Mouse (Mus musculus) liver, embryonic 12.5 days (tissue): Measurements from ENCODE around the gene Elp5. TPM values are rescaled to one million over a fixed set of nuclear protein-coding genes. Genes with fewer than 3 reads are reported as not detected.
"Not testable (repeated sequence)": the region's sequence is repeated elsewhere in the genome, so short reads cannot be mapped to it uniquely, and the experiment has no call there.

Experiments
- ATAC-seq: fragments of 200-750 bp; cut with Nextera tagmentation; 2 replicates; pipeline ENCODE4 v1.8.0; 2017; ENCODE audit warnings: moderate number of reproducible peaks, mild to moderate bottlenecking, moderate library complexity
- H3K27ac ChIP-seq: fragments of 300-500 bp; sonication (generic); 2 replicates; pipeline ENCODE4 v1.5.1; 2016; ENCODE audit warnings: mild to moderate bottlenecking
- H3K27me3 ChIP-seq: fragments of 300-500 bp; sonication (generic); replicated peaks from 2 replicates; pipeline ENCODE4 v1.6.1; 2016; ENCODE audit warnings: mild to moderate bottlenecking, moderate library complexity
- H3K36me3 ChIP-seq: fragments of 300-500 bp; sonication (generic); 2 replicates; pipeline ENCODE4 v1.6.1; 2016; ENCODE audit warnings: mild to moderate bottlenecking, moderate library complexity
- H3K4me1 ChIP-seq: fragments of 300-500 bp; sonication (generic); 2 replicates; pipeline ENCODE4 v1.6.1; 2016
- H3K4me2 ChIP-seq: fragments of 300-500 bp; sonication (generic); 2 replicates; pipeline ENCODE4 v1.6.1; 2016; ENCODE audit warnings: mild to moderate bottlenecking, moderate library complexity
- H3K4me3 ChIP-seq: fragments of 300-500 bp; sonication (generic); 2 replicates; pipeline ENCODE4 v1.5.1; 2016; ENCODE audit warnings: mild to moderate bottlenecking, moderate library complexity
- H3K9ac ChIP-seq: fragments of 300-500 bp; sonication (generic); 2 replicates; pipeline ENCODE4 v1.6.1; 2016; ENCODE audit warnings: mild to moderate bottlenecking, moderate library complexity
- H3K9me3 ChIP-seq: fragments of 300-500 bp; sonication (generic); replicated peaks from 2 replicates; pipeline ENCODE4 v1.6.1; 2016; ENCODE audit warnings: mild to moderate bottlenecking, moderate library complexity
- WGBS: fragments of 180-500 bp; shearing (Covaris S2); methylation state at CpG from one replicate; pipeline ENCODE4 v1.1.7; 2016; ENCODE audit not compliant: insufficient replicate concordance; 5-methylcytosine and 5-hydroxymethylcytosine counted together
- polyA plus RNA-seq: library from polyadenylated mRNA; unstranded; fragments of >200 nt; fragmentation: Nextera tagmentation; extraction: Ambion mirVana; gene quantifications from 2 replicates; pipeline ENCODE4 v1.2.1, GENCODE M21; 2016

The Elp5 gene
- polyA plus RNA-seq, 1 experiment from 2014 or later, result 91.8 TPM

DNA sequence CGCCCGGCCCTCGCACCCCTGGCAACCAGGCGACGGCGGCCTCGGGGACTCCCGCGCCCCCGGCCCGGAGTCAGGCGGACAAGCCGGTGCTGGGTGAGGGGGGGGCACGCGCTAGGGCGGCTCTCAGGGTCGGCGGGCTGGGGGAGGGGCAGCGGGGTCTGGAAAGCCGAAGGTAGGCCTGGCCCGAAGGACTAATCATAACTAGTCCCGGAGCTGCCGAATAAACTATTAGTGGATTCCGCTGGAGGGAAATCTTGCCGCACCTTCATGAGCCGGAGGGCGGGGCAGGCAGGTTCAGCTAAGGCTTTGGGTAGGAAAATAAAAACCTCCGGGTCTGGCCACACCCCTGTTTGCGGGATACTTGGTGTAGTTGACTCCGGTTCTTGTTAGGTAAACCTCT is 46.2 kb downstream of the Elp5 start:
- Histone ChIP-seq H3K27me3 (peaks cover 68% of the 10 kb centered on the region), H3K9ac (peak overlapping the region; percentile 61), H3K4me3 (peak overlapping the region; percentile 56), H3K36me3 (no peaks in the 10 kb centered on the region), H3K9me3 (no peaks in the 10 kb centered on the region), H3K4me1 (peaks cover 38% of the 10 kb centered on the region), H3K27ac (no peak overlapping the region), H3K4me2 (peak overlapping the region; percentile 91)
- 6% methylated on average over 30 of the region's 30 CpGs for WGBS
- ATAC-seq, result no peak

DNA sequence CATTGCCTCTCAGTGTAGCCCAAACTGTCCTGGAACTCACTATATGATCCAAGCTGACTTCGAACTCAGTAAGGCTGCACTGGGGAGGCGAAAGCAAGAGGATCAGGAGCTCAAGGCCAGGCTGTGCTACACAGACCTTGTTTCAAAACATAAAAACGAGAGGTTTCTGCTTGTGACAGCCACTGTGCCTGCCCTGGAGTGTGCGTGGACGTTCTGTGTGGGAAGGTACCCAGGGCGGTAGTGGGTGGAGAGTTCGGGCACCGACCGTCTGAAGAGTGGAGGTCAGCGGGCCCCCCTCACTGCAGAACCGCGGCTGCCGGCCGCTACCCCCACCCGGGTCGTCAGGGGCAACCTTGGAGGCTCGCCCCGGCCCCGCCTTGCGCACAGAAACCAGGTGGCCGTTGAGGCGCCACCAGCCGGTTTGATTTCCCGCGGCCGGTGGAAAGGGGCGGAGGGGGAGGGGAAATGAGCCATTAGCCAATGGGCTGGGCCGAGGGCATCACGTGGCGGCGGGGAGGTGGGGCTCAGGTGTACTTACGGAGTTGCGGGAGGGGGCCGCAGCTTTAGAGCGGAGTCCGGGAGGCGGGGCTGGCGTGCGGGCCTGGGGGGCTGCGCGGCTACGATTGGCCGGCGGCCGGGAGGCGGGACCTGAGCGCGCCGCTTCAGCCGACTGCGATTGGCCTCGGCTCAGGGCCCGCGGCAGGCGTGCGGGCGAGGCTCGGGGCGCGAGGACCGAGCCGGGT is 47.0 kb downstream of the Elp5 start, which contains the start of gene Ybx2:
Ybx2 (plus strand) TSS at position 660 of the 743 bp plus-strand sequence.
- no peaks in the 10 kb centered on the region for H3K9me3 ChIP-seq
- 1% methylated on average over 62 of the region's 62 CpGs for WGBS
- no peak within 1 kb of the TSS for H3K27ac ChIP-seq
- H3K4me2 ChIP-seq, result peak within 1 kb of the TSS; percentile 91
- H3K4me3 ChIP-seq, result peak within 1 kb of the TSS; percentile 56
- peaks cover 61% of the 10 kb centered on the region for H3K27me3 ChIP-seq
- peak; percentile 79 for ATAC-seq
- H3K9ac ChIP-seq, result peak within 1 kb of the TSS; percentile 61
- H3K4me1 ChIP-seq, result peaks cover 38% of the 10 kb centered on the region
- H3K36me3 ChIP-seq, result no peaks in the 10 kb centered on the region

DNA sequence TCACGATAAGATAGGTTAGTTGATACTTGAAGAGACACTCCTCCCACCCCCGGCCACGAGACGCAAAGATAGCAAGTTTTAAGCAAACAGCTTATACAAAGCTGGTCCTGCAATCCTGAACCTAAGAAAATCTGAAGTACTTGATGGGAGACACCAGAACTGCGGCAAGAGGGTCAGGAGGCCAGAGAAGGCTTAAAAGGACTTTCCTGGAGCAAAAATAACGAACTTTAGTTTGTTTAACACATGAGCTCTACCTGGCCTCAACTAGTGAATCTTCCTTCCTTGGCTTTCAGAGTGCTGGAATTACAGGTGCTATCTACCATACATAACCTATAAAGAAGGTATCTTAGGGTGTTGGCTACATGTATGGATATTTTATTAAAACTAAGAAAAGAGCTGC is 47.6 kb downstream of the Elp5 start:
- no peak for ATAC-seq
- Histone ChIP-seq H3K36me3 (no peaks in the 10 kb centered on the region), H3K9me3 (no peaks in the 10 kb centered on the region), H3K9ac (no peak overlapping the region; the same call in 1 of the 2 replicates), H3K27ac (no peak overlapping the region), H3K4me3 (peak overlapping the region; percentile 56), H3K4me1 (peaks cover 43% of the 10 kb centered on the region), H3K27me3 (peaks cover 55% of the 10 kb centered on the region), H3K4me2 (peak overlapping the region; percentile 91)
- WGBS, result 19% methylated on average over 6 of the region's 6 CpGs

DNA sequence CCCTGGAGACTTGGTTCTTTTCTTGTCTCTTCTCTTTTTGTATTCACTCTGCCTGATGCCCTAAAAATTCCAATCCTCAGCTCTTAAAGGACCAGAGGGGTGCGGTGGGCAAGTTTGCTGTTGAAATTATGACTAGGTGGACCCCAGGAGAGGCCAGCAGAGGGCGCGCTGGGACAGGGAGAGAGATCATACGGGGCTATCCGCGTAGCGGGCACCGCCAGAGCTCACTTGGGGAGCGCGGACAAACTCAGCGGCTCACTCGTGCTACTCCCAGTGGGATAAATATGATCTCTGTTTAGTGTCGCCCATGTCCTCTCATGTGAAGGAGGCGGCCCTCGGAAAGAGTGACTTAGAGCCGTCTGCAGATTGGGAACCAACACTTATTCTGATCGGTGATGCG is 48.1 kb downstream of the Elp5 start:
- WGBS, result 2% methylated on average over 18 of the region's 18 CpGs
- Histone ChIP-seq H3K9me3 (no peaks in the 10 kb centered on the region), H3K27ac (no peak overlapping the region; the same call in 1 of the 2 replicates), H3K4me2 (peak overlapping the region; percentile 91), H3K4me1 (peaks cover 44% of the 10 kb centered on the region), H3K4me3 (peak overlapping the region; percentile 56), H3K9ac (no peak overlapping the region), H3K27me3 (peaks cover 50% of the 10 kb centered on the region), H3K36me3 (no peaks in the 10 kb centered on the region)
- peak; percentile 59 for ATAC-seq

DNA sequence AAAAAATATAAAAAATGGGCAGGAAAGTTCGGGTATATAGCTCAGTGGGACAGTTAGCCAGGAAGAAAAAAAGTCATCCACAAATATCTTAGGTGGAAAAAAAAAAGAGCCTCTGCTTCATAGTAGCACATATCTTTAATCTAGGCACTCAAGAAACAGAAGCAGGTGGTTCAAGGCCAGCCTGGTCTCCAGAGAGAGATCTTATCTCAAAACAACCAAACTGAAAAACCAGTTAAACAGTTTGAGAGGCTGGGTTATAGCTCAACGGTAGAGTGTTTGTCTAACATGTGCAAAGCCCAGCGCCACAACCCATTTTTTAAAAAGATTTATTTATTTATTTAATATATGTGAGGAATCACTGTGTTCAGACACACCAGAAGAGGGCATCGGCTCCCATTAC is 49.3 kb downstream of the Elp5 start:
- Histone ChIP-seq H3K36me3 (no peaks in the 10 kb centered on the region), H3K4me3 (no peak overlapping the region), H3K9ac (no peak overlapping the region), H3K27ac (no peak overlapping the region), H3K4me2 (no peak overlapping the region), H3K9me3 (no peaks in the 10 kb centered on the region), H3K27me3 (peaks cover 39% of the 10 kb centered on the region), H3K4me1 (peaks cover 44% of the 10 kb centered on the region)
- ATAC-seq, result no peak
- WGBS, result 51% methylated on average over 4 of the region's 4 CpGs

DNA sequence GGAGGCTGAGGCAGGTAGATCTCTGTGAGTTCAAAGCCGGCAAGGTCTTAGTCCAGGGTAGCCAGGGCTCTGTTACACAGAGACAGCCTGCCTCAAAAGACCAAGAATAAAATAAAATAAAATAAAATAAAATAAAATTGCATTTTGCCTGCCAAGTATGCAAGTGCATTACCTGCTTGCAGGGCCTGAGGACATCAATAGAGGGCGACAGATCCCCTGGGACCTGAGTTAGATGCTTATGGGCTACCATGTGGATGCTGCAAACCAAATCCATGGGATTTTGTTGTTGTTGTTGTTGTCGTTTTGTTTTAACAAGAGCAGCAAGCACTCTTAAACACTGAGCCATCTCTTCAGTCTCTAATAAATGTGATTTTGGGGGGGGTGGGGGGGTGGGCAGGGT is 50.1 kb downstream of the Elp5 start:
- Histone ChIP-seq H3K27ac (no peak overlapping the region), H3K27me3 (peaks cover 31% of the 10 kb centered on the region), H3K36me3 (no peaks in the 10 kb centered on the region), H3K4me3 (no peak overlapping the region), H3K9me3 (no peaks in the 10 kb centered on the region), H3K4me1 (peaks cover 41% of the 10 kb centered on the region), H3K9ac (no peak overlapping the region), H3K4me2 (no peak overlapping the region)
- ATAC-seq, result no peak
- 29% methylated on average over 3 of the region's 3 CpGs for WGBS

DNA sequence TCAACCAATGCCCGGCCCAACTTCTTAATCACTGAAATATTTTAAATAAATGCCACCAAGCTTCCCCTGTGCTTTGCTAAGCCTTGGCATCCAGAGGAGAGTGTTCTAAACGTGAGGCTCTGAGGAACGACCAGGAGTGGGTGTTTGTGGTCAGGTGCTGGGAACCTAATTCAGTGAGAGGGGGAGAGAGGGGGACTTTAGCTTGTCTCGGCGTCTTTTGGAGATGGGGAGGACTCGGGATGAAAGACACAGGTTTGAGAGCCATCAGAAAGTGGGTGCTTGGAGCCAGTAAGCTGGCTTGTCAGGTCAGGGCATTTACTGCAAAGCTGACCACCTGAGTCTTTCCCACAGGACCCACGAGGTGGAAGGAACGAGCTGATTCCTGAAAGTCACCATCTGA is 50.5 kb downstream of the Elp5 start:
- Histone ChIP-seq H3K36me3 (no peaks in the 10 kb centered on the region), H3K27ac (no peak overlapping the region), H3K9ac (no peak overlapping the region), H3K27me3 (peaks cover 26% of the 10 kb centered on the region), H3K4me2 (no peak overlapping the region), H3K4me1 (peaks cover 36% of the 10 kb centered on the region), H3K4me3 (no peak overlapping the region), H3K9me3 (no peaks in the 10 kb centered on the region)
- no peak for ATAC-seq
- 54% methylated on average over 8 of the region's 8 CpGs for WGBS

DNA sequence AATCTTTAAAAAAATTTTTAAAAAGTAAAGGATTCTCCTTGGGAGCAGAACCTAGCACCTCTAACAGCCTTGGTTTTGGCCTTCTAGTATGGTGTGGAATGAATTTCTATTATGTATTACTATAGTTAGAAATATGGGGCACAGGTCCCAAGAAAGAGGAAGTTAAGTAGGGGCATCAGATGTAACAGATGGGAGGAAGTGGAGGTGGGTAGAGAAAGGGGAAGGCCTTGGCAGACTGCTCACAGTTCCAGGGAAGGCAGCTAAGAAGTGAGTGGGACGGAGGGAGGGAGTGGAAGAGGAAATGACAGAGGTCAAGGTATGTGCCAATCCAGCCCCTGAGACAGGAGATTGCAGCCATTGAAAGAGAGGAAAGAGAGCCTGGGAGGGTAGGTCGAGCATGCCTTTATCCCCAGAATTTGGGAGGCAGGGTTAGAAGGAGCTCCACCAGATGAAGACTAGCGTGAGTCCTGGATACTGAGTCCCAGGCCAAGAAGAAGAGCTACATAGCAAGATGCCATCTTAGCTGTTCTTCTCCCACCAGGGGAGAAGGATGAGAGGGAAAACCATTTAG is 51.3 kb downstream of the Elp5 start:
- WGBS, result 41% methylated on average over 3 of the region's 3 CpGs
- H3K4me2 ChIP-seq, result no peak overlapping the region
- no peak for ATAC-seq
- H3K27ac ChIP-seq, result 0 out of 2 replicates have a peak overlapping the region, but pooled peaks have one; percentile 47
- peaks cover 30% of the 10 kb centered on the region for H3K4me1 ChIP-seq
- no peak overlapping the region for H3K9ac ChIP-seq
- no peak overlapping the region for H3K4me3 ChIP-seq
- H3K27me3 ChIP-seq, result peaks cover 19% of the 10 kb centered on the region
- no peaks in the 10 kb centered on the region for H3K9me3 ChIP-seq
- H3K36me3 ChIP-seq, result no peaks in the 10 kb centered on the region

DNA sequence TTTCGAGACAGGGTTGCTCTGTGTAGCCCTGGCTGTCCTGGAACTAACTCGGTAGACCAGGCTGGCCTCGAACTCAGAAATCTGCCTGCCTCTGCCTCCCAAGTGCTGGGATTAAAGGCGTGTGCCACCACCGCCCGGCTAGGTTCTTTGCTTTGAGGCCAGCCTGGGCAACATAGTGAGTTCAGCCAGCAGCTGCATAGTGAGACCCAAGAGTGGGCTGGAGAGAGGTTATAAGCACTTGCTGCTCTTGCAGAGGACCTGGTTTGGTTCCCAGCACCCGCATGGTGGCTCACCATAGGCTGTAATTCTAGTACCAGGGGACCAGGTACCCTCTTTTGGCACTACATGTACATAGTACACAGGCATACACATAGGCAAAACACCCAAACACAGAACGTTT is 52.1 kb downstream of the Elp5 start:
- not testable (repeated sequence) for H3K4me3 ChIP-seq, H3K27me3 ChIP-seq, H3K36me3 ChIP-seq, H3K9ac ChIP-seq, ATAC-seq, H3K27ac ChIP-seq, H3K4me2 ChIP-seq, H3K9me3 ChIP-seq
- 76% methylated on average over 8 of the region's 8 CpGs for WGBS
- peaks cover 21% of the 10 kb centered on the region for H3K4me1 ChIP-seq

DNA sequence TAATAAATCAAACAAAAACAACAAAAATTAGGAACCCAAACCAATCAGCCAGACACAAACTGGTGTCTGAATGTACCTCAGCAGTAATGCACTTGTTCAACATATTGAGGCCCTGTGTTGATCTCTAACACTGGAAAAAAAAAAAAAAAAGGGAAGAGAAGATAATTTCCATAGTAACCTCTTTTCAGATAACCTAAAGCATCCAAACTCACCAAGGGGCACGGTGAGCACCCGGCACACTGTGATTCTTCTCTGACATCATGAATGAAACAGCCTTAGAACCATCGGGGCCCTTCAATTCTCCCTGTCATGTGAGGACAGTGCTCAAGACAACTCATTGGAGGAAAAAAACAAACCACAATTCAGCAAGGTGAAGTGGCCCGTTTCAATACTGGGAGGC is 52.6 kb downstream of the Elp5 start:
- Histone ChIP-seq H3K4me2 (no peak overlapping the region), H3K4me1 (peaks cover 16% of the 10 kb centered on the region), H3K9me3 (no peaks in the 10 kb centered on the region), H3K36me3 (no peaks in the 10 kb centered on the region), H3K27me3 (peaks cover 5% of the 10 kb centered on the region), H3K9ac (no peak overlapping the region), H3K27ac (no peak overlapping the region), H3K4me3 (no peak overlapping the region)
- ATAC-seq, result no peak
- 32% methylated on average over 4 of the region's 4 CpGs for WGBS

DNA sequence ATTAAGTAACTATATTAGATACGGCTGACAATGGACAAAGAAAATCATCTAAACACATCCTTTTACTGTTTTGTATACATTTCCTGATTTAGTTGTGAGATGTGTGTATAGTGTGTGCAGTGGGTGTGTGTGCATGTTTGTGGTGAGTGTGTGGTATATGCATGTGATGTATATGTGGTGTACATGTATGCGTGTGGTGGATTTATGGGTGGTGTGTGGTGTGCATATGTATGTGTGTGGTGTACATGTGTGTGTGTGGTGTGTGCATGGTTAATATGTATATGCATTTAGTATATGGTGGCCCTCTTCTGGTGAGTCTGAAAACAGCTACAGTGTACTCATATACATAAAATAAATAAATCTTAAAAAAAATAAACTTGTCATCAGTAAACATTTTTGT is 54.8 kb downstream of the Elp5 start:
- no peak overlapping the region for H3K27ac ChIP-seq
- peaks cover 27% of the 10 kb centered on the region for H3K4me1 ChIP-seq
- H3K9ac ChIP-seq, result no peak overlapping the region
- no peak for ATAC-seq
- H3K4me3 ChIP-seq, result no peak overlapping the region
- no peak overlapping the region for H3K4me2 ChIP-seq
- no peaks in the 10 kb centered on the region for H3K9me3 ChIP-seq
- no peaks in the 10 kb centered on the region for H3K36me3 ChIP-seq
- 90% methylated on average over 2 of the region's 2 CpGs for WGBS
- no peaks in the 10 kb centered on the region for H3K27me3 ChIP-seq

DNA sequence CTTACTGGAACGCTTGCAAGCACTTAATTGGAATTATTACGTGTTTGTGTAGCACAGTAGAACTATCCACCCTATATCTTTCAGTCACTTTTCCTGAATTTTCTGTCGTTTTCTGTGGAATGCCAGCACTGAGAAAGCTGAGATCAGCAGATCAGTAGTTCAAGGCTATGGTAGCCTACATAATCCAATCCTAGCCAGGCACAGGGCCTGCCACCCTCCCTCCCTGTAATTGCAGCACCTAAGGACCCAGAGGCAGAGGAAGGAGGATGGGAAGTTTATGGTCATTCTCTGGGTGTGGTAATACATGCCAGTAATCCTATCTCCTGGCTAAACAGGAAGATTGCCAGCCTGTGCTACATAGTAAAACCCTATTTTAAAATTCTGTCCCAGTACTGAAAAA is 59.5 kb downstream of the Elp5 start:
- ATAC-seq, result no peak
- no peaks in the 10 kb centered on the region for H3K27me3 ChIP-seq
- H3K9ac ChIP-seq, result peak overlapping the region; percentile 79
- peaks cover 44% of the 10 kb centered on the region for H3K4me1 ChIP-seq
- peak overlapping the region; percentile 99 for H3K27ac ChIP-seq
- peak overlapping the region; percentile 78 for H3K4me2 ChIP-seq
- peaks cover 21% of the 10 kb centered on the region for H3K36me3 ChIP-seq
- H3K9me3 ChIP-seq, result no peaks in the 10 kb centered on the region
- 65% methylated on average over 3 of the region's 3 CpGs for WGBS
- H3K4me3 ChIP-seq, result peak overlapping the region; percentile 86
